Mouse (Mus musculus) midbrain, embryonic 12.5 days (tissue): ENCODE results near the gene Casz1. TPM values are rescaled to one million over a fixed set of nuclear protein-coding genes. Genes with fewer than 3 reads are reported as not detected.

Experiments used
- ATAC-seq: fragments of 200-750 bp; cut with Nextera tagmentation; 2 replicates; pipeline ENCODE4 v1.8.0; 2017; ENCODE audit warnings: low read depth, moderate TSS enrichment, moderate library complexity; ENCODE audit not compliant: low FRiP score
- H3K27ac ChIP-seq: fragments of 300-500 bp; sonication (generic); replicated peaks from 2 replicates; pipeline ENCODE4 v1.5.1; 2016; ENCODE audit warnings: mild to moderate bottlenecking
- H3K27me3 ChIP-seq: fragments of 300-500 bp; sonication (generic); 2 replicates; pipeline ENCODE4 v1.6.1; 2016; ENCODE audit warnings: mild to moderate bottlenecking
- H3K36me3 ChIP-seq: fragments of 300-500 bp; sonication (generic); 2 replicates; pipeline ENCODE4 v1.6.1; 2016
- H3K4me1 ChIP-seq: fragments of 300-500 bp; sonication (generic); 2 replicates; pipeline ENCODE4 v1.6.1; 2016
- H3K4me2 ChIP-seq: fragments of 300-500 bp; sonication (generic); replicated peaks from 2 replicates; pipeline ENCODE4 v1.6.1; 2016; ENCODE audit warnings: mild to moderate bottlenecking, moderate library complexity
- H3K4me3 ChIP-seq: fragments of 300-500 bp; sonication (generic); 2 replicates; pipeline ENCODE4 v1.5.1; 2016; ENCODE audit warnings: mild to moderate bottlenecking
- H3K9ac ChIP-seq: fragments of 300-500 bp; sonication (generic); replicated peaks from 2 replicates; pipeline ENCODE4 v1.6.1; 2016; ENCODE audit warnings: mild to moderate bottlenecking, moderate library complexity
- H3K9me3 ChIP-seq: fragments of 300-500 bp; sonication (generic); 2 replicates; pipeline ENCODE4 v1.6.1; 2016; ENCODE audit warnings: mild to moderate bottlenecking
- WGBS: fragments of 180-500 bp; shearing (Covaris S2); methylation state at CpG from one replicate; pipeline ENCODE4 v1.1.7; 2016; 5-methylcytosine and 5-hydroxymethylcytosine counted together
- polyA plus RNA-seq: library from polyadenylated mRNA; unstranded; fragments of >200 nt; fragmentation: Nextera tagmentation; extraction: Ambion mirVana; gene quantifications from 2 replicates; pipeline ENCODE4 v1.2.1, GENCODE M21; 2016

The Casz1 gene
- polyA plus RNA-seq, 1 experiment from 2014 or later, result 3.3 TPM

DNA sequence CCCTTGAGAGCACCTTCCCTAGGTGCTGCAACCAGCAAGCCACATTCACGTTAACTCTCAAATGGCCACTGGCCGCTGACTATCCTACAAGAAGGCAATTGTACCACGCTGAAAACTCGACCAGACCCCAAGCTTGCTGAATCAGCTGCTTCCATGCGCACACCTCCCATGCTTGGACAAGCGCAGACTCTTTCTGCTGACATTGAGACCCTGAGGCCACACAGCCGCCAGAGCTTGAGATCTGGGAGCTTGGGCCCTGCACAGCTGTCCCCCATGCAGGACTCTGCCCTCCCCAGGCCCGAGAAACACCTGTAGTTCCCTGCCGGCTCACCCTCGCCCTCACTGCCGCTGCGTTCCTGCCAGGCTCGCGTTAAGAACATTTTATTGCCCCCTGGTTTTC lies 168.5 kb downstream of the Casz1 start:
- Histone ChIP-seq H3K4me2 (no peak overlapping the region), H3K27me3 (peaks cover 16% of the 10 kb centered on the region; the same call in 1 of the 2 replicates), H3K36me3 (0 out of 2 replicates have a peak, but pooled peaks cover 3% of the 10 kb centered on the region), H3K9me3 (no peaks in the 10 kb centered on the region), H3K4me3 (no peak overlapping the region), H3K4me1 (peaks cover 23% of the 10 kb centered on the region), H3K9ac (no peak overlapping the region), H3K27ac (no peak overlapping the region)
- 84% methylated on average over 14 of the region's 14 CpGs for WGBS
- no peak for ATAC-seq

DNA sequence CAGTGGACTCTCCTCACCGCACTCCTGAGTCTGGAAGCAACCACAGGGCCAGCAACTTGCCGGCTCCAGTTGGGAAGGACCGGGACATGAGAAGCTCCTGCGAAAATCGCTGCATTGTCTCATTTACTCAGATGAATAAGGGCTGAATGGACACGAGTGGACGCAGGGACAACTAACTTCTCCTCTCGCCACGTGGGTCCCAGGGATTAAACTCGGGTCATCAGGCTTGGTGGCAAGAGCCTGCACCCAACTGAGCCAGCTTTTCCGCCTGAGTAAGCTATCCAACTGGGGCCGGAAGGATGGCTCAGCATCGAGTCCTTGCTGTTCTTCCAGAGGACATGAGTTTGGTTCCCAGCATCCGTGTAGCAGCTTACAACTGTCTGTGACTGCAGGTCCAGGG lies 169.2 kb downstream of the Casz1 start:
- 0 out of 2 replicates have a peak, but pooled peaks cover 3% of the 10 kb centered on the region for H3K36me3 ChIP-seq
- no peak overlapping the region for H3K4me2 ChIP-seq
- H3K9me3 ChIP-seq, result no peaks in the 10 kb centered on the region
- H3K4me1 ChIP-seq, result peaks cover 28% of the 10 kb centered on the region
- no peak for ATAC-seq
- H3K27me3 ChIP-seq, result peaks cover 16% of the 10 kb centered on the region; the same call in 1 of the 2 replicates
- H3K27ac ChIP-seq, result no peak overlapping the region
- no peak overlapping the region for H3K9ac ChIP-seq
- no peak overlapping the region for H3K4me3 ChIP-seq
- 40% methylated on average over 14 of the region's 14 CpGs for WGBS

GRCm38 (mm10) chr4:148974833-148975232 lies 170.6 kb downstream of the Casz1 start:
- Histone ChIP-seq H3K9me3 (no peaks in the 10 kb centered on the region), H3K27me3 (peaks cover 13% of the 10 kb centered on the region), H3K4me2 (no peak overlapping the region), H3K4me3 (no peak overlapping the region), H3K27ac (no peak overlapping the region), H3K4me1 (peaks cover 36% of the 10 kb centered on the region), H3K9ac (no peak overlapping the region), H3K36me3 (0 out of 2 replicates have a peak, but pooled peaks cover 1% of the 10 kb centered on the region)
- 65% methylated on average over 7 of the region's 7 CpGs for WGBS
- ATAC-seq, result no peak

DNA sequence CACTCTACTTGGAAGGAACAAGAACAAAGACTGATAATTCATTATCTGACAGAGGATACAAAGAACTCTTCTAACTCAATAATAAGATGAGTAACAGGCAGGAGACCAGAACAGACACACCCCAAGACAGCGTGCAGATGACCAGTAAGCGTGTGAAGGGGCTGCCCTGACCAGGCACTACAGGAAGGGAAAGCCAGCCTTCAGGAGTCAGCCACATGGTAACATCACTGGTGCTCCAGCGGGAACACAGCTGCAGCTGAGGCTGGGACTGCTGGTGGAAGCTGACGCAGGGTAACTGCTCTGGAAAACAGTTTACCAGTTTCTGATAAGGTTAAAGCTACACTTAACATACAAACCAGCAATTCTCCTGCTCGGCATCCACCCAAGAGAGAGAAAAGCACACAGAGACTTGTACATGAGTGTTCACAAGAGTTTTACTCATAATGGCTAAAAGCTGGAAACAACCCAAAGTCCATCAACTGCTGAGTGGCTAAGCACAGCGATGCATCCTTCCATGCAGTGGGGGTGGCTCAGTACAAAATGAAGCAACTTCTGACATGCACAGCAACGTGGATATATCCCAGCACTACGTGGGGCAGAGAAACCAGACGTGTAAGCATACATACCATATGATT lies 174.1 kb downstream of the Casz1 start:
- H3K36me3 ChIP-seq, result no peaks in the 10 kb centered on the region
- 76% methylated on average over 9 of the region's 9 CpGs for WGBS
- no peak overlapping the region for H3K4me3 ChIP-seq
- no peak overlapping the region for H3K4me2 ChIP-seq
- no peak overlapping the region for H3K9ac ChIP-seq
- ATAC-seq, result no peak
- no peak overlapping the region for H3K27ac ChIP-seq
- H3K9me3 ChIP-seq, result no peaks in the 10 kb centered on the region
- peaks cover 12% of the 10 kb centered on the region for H3K27me3 ChIP-seq
- H3K4me1 ChIP-seq, result peaks cover 34% of the 10 kb centered on the region

- ATAC-seq, result no peak
- Histone ChIP-seq H3K9ac (no peak overlapping the region), H3K4me3 (no peak overlapping the region), H3K9me3 (no peaks in the 10 kb centered on the region), H3K36me3 (no peaks in the 10 kb centered on the region), H3K4me1 (peaks cover 34% of the 10 kb centered on the region), H3K4me2 (no peak overlapping the region), H3K27me3 (peaks cover 14% of the 10 kb centered on the region), H3K27ac (no peak overlapping the region)
- 95% methylated on average over 11 of the region's 11 CpGs for WGBS
Measured at GRCm38 (mm10) chr4:148978926-148979325, 174.7 kb downstream of the Casz1 start.

DNA sequence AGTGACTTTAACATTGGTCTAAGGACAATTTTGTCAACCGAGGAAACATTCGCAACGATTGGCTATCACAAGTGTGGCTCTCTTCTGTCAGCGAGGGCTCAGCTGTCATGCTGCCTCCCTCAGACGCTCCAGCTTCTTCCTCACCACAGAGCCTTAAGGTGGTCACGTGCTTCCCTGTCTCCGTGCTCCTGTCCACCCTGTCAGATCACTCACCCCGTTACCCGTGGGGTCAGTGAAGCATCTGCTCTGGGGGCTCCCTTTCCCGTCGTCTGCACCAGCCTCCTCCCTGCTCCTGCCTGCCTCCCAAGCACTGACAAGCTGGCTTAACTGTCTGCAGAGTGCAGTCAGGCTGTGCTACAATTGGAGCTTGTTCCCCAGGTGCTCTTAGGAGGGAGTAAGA lies 175.6 kb downstream of the Casz1 start:
- ATAC-seq, result no peak
- Histone ChIP-seq H3K36me3 (no peaks in the 10 kb centered on the region), H3K9ac (no peak overlapping the region), H3K4me1 (peaks cover 31% of the 10 kb centered on the region), H3K27ac (no peak overlapping the region), H3K9me3 (no peaks in the 10 kb centered on the region), H3K27me3 (peaks cover 10% of the 10 kb centered on the region; the same call in 1 of the 2 replicates), H3K4me2 (no peak overlapping the region), H3K4me3 (no peak overlapping the region)
- 66% methylated on average over 11 of the region's 11 CpGs for WGBS

GRCm38 (mm10) chr4:148982274-148982673 lies 178.0 kb downstream of the Casz1 start:
- WGBS, result 61% methylated on average over 6 of the region's 6 CpGs
- Histone ChIP-seq H3K36me3 (no peaks in the 10 kb centered on the region), H3K4me1 (peaks cover 51% of the 10 kb centered on the region), H3K4me2 (no peak overlapping the region), H3K4me3 (no peak overlapping the region), H3K9ac (no peak overlapping the region), H3K27me3 (peaks cover 10% of the 10 kb centered on the region), H3K27ac (no peak overlapping the region), H3K9me3 (no peaks in the 10 kb centered on the region)
- no peak for ATAC-seq

GRCm38 (mm10) chr4:148984701-148985540 lies 180.7 kb downstream of the Casz1 start:
- peaks cover 48% of the 10 kb centered on the region for H3K4me1 ChIP-seq
- no peaks in the 10 kb centered on the region for H3K9me3 ChIP-seq
- 56% methylated on average over 19 of the region's 19 CpGs for WGBS
- no peak overlapping the region for H3K4me2 ChIP-seq
- H3K27ac ChIP-seq, result peak overlapping the region; percentile 46; the same call in 1 of the 2 replicates
- no peaks in the 10 kb centered on the region for H3K36me3 ChIP-seq
- peaks cover 10% of the 10 kb centered on the region for H3K27me3 ChIP-seq
- H3K4me3 ChIP-seq, result no peak overlapping the region
- peak; percentile 64; the same call in 1 of the 2 replicates for ATAC-seq
- no peak overlapping the region for H3K9ac ChIP-seq

- no peaks in the 10 kb centered on the region for H3K9me3 ChIP-seq
- peaks cover 10% of the 10 kb centered on the region for H3K27me3 ChIP-seq
- peak overlapping the region; percentile 46 for H3K27ac ChIP-seq
- no peak overlapping the region for H3K4me2 ChIP-seq
- peak overlapping the region; percentile 31; the same call in 1 of the 2 replicates for H3K9ac ChIP-seq
- H3K36me3 ChIP-seq, result no peaks in the 10 kb centered on the region
- 54% methylated on average over 24 of the region's 24 CpGs for WGBS
- no peak overlapping the region for H3K4me3 ChIP-seq
- H3K4me1 ChIP-seq, result peaks cover 46% of the 10 kb centered on the region
- no peak for ATAC-seq
Measured at GRCm38 (mm10) chr4:148985541-148986476, 181.6 kb downstream of the Casz1 start.

DNA sequence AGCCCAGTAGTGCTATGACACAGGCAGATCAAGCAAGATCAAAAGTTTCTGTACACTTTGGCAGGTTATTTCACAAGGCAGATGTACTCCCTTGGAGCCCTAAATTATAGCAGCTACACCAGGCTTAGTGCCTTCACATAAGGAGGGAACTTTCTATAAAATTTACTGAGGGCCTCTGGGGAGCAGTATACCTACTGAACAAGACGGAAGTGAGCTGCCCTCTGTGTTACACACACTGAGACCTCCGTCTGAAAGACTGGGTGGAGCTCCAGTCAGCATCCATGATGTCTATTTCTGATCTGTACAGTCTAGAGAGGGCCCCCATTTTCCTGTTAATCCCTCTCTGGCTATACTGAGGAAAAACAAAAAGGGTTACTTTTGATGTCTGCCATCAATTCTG lies 185.8 kb downstream of the Casz1 start:
- Histone ChIP-seq H3K9me3 (no peaks in the 10 kb centered on the region), H3K27ac (no peak overlapping the region), H3K4me1 (peaks cover 33% of the 10 kb centered on the region), H3K36me3 (no peaks in the 10 kb centered on the region), H3K9ac (no peak overlapping the region), H3K4me2 (no peak overlapping the region), H3K4me3 (no peak overlapping the region), H3K27me3 (no peaks in the 10 kb centered on the region; the same call in 1 of the 2 replicates)
- no peak for ATAC-seq
- 39% methylated on average over 2 of the region's 2 CpGs for WGBS

DNA sequence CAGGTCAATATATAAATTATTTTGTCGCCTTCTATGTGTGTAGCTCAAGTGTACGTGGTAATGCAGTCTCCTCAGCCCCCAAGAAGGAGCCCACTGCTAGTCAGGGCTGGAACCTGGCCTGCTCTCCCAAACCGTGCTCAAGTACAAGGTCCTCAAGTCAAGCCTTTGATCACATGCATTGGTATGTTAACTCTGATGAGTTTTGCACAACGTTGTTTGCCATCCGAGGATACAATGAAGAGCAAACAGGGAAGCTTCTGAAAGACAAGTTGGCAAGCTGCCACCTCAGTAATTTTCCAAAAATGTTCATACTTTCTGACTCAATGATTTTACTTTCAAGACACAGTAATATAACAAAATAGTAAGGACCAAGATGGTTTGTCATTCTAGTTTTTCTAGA lies 189.7 kb downstream of the Casz1 start:
- WGBS, result 89% methylated on average over 5 of the region's 5 CpGs
- Histone ChIP-seq H3K9ac (no peak overlapping the region), H3K27me3 (no peaks in the 10 kb centered on the region), H3K4me3 (no peak overlapping the region), H3K4me2 (no peak overlapping the region), H3K4me1 (0 out of 2 replicates have a peak, but pooled peaks cover 5% of the 10 kb centered on the region), H3K27ac (no peak overlapping the region), H3K36me3 (0 out of 2 replicates have a peak, but pooled peaks cover 5% of the 10 kb centered on the region), H3K9me3 (no peaks in the 10 kb centered on the region)
- ATAC-seq, result no peak
